Mouse (Mus musculus) olfactory bulb, adult 2 months (tissue): ENCODE data around the gene Adarb1.

Experiments
- CTCF ChIP-seq: fragments of 200-500 bp; IDR thresholded peaks from 2 replicates; pipeline ENCODE4 v1.5.1; 2012; ENCODE audit warnings: low read depth, mild to moderate bottlenecking, low read length, moderate library complexity; ENCODE audit not compliant: insufficient read depth
- POLR2A ChIP-seq: fragments of 200-500 bp; IDR thresholded peaks from 2 replicates; pipeline ENCODE4 v1.6.1; 2012; ENCODE audit warnings: mild to moderate bottlenecking, low read depth, low read length, moderate library complexity; ENCODE audit not compliant: insufficient read depth

GRCm38 (mm10) chr10:77324716-77325115 is 93.4 kb downstream of the Adarb1 start:
- TF ChIP-seq CTCF (no peak), POLR2A (no peak)
